Mouse (Mus musculus) Muller cell, postnatal 12 days (primary cell): ENCODE measurements at regions not wholly inside any gene's neighbourhood (a gene's known extent, or its start where the extent isn't known, plus 50 kb on each side); places are given as distances from the start of the nearest gene placed in this dataset.

Source experiments
- DNase-seq: peaks from one replicate; pipeline ENCODE4 v3.0.0-alpha.2; 2015; ENCODE audit errors: inconsistent ontology term

- no peak for DNase-seq
These were observed 99.0 kb downstream of the Tmem30b start for GRCm38 (mm10) chr12:73447172-73447571.

GRCm38 (mm10) chr12:73446148-73446547 is 100.0 kb downstream of the Tmem30b start:
- no peak for DNase-seq

GRCm38 (mm10) chr12:73445562-73445961 is 100.6 kb downstream of the Tmem30b start:
- DNase-seq: peak; percentile 66

- no peak for DNase-seq
These were observed 101.1 kb downstream of the Tmem30b start for GRCm38 (mm10) chr12:73445128-73445527.

- peak; percentile 27 for DNase-seq
These were observed 104.9 kb downstream of the Tmem30b start for GRCm38 (mm10) chr12:73441326-73441725.

GRCm38 (mm10) chr12:73434684-73435083 is 111.5 kb downstream of the Tmem30b start:
- DNase-seq: no peak

- no peak for DNase-seq
These were observed 113.6 kb downstream of the Tmem30b start for GRCm38 (mm10) chr12:73432546-73432945.

- no peak for DNase-seq
These were observed 118.0 kb downstream of the Tmem30b start for GRCm38 (mm10) chr12:73428171-73428570.

GRCm38 (mm10) chr12:73424814-73425213 is 121.4 kb downstream of the Tmem30b start:
- DNase-seq: no peak

GRCm38 (mm10) chr12:73417101-73417500 is 129.1 kb downstream of the Tmem30b start:
- DNase-seq: no peak

- peak; percentile 90 for DNase-seq
These were observed 129.8 kb downstream of the Tmem30b start for GRCm38 (mm10) chr12:73416367-73416897.

- DNase-seq: no peak
These were observed 129.3 kb downstream of the Slc38a6 start for GRCm38 (mm10) chr12:73415856-73416366.

GRCm38 (mm10) chr12:73413439-73414196 is 127.0 kb downstream of the Slc38a6 start:
- no peak for DNase-seq

GRCm38 (mm10) chr12:73412500-73412899 is 125.9 kb downstream of the Slc38a6 start:
- no peak for DNase-seq

- DNase-seq: no peak
These were observed 124.3 kb downstream of the Slc38a6 start for GRCm38 (mm10) chr12:73410924-73411323.

- peak; percentile 84 for DNase-seq
These were observed 123.0 kb downstream of the Slc38a6 start for GRCm38 (mm10) chr12:73409481-73410085.

- DNase-seq: peak; percentile 52
These were observed 122.0 kb downstream of the Slc38a6 start for GRCm38 (mm10) chr12:73408614-73409013.

- no peak for DNase-seq
These were observed 121.6 kb downstream of the Slc38a6 start for GRCm38 (mm10) chr12:73408165-73408564.

GRCm38 (mm10) chr12:73406556-73407087 is 120.0 kb downstream of the Slc38a6 start:
- no peak for DNase-seq

- no peak for DNase-seq
These were observed 119.0 kb downstream of the Slc38a6 start for GRCm38 (mm10) chr12:73405583-73405982.

- DNase-seq: no peak
These were observed 118.5 kb downstream of the Slc38a6 start for GRCm38 (mm10) chr12:73405106-73405505.

GRCm38 (mm10) chr12:73403906-73404474 is 117.4 kb downstream of the Slc38a6 start:
- no peak for DNase-seq
